Mouse (Mus musculus): ENCODE measurements at regions not wholly inside any gene's neighbourhood (a gene's known extent, or its start where the extent isn't known, plus 50 kb on each side); places are given as distances from the start of the nearest gene placed in this dataset.

DNA sequence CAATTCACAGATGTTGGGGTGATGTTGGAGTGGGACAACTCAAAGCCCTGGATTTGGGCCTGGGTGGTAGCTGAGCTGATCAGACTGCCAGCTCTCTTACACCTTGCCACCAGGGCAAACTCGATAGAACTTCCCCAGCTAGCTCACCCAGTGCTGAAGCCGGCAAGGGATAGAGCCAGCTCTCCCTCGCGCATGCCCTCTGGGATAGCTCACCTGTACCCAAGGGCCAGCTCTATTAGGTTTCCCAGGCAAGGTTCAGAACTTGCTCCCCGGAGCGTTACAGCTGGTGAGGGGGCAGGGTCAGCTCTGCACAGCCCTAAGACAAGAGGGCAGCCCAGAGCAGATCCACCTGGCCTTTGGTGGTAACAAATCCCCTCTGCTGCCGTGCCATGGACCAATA, 54.1 kb upstream of the 1700012A03Rik start:
- DNase-seq (ENCODE audit: extremely low spot score in 1 of 2, low spot score in 1 of 2), result no peak

DNA sequence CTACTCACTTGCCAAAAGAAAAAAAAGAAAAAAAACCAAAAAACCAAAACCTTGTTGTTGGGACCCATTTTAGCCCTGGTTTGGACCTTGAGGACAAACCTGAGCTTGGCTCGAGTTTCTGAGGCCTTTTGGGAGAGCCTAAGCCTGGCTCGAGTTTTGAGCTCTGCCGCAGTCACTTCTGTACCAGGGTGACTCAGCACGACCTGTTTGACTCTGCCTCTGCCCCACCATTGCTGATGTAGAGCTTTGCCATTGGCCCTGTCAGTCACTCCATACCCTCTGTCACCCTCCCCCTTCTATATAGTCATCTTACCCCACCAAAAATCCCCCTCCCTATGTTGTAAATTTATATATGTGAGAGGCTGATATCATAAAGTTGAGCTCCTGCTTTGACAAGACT, 54.8 kb upstream of the 1700012A03Rik start:
- no peak for DNase-seq (ENCODE audit: extremely low spot score in 1 of 2, low spot score in 1 of 2)

DNA sequence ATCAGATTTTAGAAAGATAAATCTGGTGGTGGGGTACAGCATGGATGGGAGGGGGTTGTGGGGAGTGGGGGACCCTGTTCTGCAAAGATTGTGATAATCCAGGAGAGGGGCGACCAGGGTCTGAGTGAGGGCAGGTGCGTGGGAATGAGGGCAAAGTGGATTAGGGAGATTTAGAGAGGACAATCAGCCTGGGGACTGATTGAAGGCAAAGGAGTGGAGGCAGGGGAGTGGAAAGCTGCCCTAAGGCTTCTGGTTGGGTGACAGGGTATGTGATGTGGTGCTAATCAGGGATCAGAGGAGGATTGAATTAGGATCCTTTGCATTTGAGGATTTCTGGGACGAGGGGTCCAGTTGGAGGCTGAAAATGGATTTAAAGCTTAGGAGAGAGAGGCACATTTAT, 64.3 kb upstream of the 1700012A03Rik start:
- no peak for DNase-seq (ENCODE audit: extremely low spot score in 1 of 2, low spot score in 1 of 2)

DNA sequence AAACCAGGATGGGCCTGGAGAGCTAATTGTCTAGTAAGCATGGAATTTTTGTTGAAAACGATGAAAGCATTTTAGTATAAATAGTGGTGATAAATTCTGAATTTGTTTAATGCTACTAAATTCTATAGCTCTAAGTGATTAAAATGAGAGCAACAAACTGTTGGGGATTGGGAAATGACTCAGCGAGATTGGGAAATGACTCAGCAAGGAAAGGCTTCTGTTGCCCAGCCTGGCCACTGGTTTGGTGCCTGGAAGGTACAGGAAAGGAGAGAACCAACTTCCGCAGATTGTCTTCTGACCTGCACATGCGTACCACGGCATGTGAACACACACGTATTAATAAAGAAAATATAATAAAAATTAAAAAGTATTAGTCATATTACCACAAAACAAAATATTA, 73.3 kb upstream of the 1700012A03Rik start:
- no peak for DNase-seq (ENCODE audit: extremely low spot score in 1 of 2, low spot score in 1 of 2)

DNA sequence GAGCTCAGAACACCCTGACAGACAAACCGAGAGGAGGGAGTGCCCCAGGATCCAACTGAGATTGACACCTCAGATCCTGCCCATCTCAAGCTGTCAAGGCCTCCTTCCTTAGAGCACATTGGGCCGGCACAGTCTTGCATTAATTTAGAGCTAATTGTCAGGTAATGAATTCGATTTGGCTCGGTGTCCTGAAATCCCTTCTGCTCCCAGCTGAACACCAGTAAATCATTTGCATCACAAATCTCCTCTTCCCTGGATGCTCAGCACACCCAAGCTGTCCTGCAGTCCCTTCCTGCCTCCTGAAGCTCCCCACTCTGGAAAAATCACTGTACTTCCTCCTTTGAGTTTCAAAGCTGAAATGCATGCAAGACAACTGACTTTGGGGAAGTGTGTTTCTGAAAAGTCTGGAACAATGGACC, 102.0 kb upstream of the 1700012A03Rik start:
- DNase-seq (ENCODE audit: extremely low spot score in 1 of 2, low spot score in 1 of 2), result no peak

DNA sequence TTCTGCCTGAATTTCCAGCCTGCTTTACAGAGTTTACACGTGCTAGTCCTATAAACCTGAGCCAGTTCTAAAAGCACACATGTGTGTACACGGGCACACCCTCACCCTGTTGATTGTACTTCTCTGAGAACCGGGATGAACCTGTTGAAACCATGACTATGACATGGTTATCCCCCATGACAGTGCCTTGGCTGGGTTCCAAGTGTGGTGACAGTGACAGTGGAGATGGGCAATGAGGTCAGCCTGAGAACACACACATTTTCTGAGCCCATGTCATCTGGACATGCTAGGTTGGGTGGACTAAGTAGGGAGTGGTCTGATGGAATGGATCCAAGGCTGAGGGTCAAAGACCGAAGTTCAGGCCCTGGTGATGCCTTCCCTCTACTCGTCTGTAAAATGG, 103.5 kb upstream of the 1700012A03Rik start:
- DNase-seq (ENCODE audit: extremely low spot score in 1 of 2, low spot score in 1 of 2), result no peak

DNA sequence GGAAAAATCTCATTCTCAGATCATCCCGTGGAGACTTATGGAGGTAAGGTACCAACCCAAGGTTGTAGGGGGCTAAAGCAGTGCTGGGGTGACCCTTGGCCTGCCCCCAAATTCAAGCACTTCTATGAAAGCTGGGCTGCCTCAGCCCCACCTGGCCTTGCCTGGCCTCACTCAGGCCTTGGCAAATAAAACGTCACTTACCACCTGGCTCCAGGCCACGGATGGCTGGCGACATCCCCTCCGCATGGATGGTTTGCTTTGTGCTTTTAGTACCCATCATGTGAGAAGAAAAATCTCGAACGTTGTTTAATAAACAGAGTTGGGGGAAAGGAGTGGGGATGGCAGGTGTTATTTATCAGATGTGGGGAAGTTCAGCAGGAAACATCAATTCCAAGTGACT, 104.7 kb upstream of the 1700012A03Rik start:
- no peak for DNase-seq (ENCODE audit: extremely low spot score in 1 of 2, low spot score in 1 of 2)

DNA sequence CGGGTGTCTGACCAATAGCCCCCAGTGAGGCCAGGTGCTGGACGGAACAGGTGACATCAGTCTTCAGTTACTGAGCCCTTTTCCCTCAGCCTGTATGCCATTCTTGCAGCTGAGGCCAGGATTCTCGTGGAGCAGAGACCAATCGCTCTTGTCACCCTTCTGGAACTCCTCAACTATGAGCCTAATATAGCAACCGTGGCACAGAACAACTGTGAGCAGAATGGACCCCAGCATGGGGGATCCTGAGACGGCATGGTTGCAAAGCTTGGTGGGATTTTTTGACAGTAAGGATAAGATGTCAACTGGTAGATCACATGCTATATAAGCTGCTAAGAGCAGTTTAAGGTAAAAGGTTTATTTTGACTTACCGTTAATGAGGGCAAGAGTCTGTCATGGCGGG, 105.5 kb upstream of the 1700012A03Rik start:
- DNase-seq (ENCODE audit: extremely low spot score in 1 of 2, low spot score in 1 of 2), result no peak

DNA sequence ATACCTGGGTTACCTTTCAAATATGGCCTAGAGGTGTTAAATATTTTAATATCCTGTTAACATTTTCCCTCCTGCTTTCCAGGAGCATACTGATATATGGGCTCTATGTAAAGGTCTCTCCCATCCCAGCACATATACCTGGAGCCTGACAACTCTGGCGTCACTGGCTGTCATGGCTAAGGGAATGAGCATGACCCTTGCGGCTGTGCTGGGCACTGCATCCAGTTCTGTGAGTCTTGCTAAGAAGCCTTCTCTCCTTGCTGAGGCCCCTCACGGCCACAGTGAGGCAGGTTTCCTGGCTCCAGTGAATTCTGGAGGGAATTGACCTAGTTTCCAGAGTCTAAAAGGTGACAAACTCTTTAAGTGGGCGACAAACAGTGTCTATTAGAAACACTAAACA, 107.3 kb upstream of the 1700012A03Rik start:
- DNase-seq (ENCODE audit: extremely low spot score in 1 of 2, low spot score in 1 of 2), result no peak

DNA sequence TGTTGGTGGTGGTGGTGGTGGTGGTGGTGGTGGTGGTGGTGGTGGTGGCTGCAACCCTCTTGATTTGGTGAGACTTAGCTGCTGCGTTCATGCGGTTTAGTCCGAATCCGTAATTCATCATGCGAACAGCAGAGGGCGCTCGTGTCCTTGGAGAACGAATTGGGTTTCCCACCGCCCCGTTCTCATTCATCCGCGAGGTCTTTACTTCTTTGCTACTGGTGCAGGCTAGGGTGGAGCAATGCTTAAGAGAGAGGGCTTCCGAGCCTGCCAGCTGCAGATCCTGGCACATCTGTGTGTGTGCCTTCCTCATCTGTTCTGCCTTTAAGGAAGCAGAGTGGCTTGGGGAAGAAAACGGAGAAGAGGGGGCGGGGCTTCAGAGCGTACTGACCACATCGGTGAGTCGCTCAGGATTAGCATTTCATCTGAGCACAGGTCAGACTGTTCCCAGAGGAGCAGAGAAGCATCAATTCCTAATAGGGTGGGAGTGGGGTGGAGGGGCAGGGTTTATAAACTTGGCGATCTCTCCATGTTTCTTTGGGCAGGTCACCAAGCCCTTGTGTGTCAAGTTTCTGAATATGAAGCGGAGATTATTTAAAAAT, 111.7 kb upstream of the 1700012A03Rik start:
- DNase-seq (ENCODE audit: extremely low spot score in 1 of 2, low spot score in 1 of 2), result peak; percentile 66 to 96

DNA sequence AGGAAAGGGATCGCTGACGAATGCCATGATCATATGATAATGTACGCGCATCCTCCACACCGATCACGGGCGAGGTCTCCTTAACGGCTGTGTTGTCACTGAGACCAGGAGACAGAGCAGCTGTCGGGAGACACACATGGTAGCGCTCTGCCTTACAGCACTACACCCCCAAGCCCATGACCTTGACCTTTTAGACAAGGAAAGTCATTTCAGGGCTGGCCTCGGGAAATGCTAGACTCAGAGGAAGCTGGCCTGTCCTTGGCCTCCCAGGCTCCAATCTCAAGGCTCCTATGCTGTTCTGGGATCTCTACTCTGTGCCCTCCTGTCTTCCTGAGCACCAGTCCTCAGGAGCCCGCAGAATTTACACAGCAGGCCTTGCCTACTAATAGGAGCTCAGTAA, 112.9 kb upstream of the 1700012A03Rik start:
- DNase-seq (ENCODE audit: extremely low spot score in 1 of 2, low spot score in 1 of 2), result no peak

DNA sequence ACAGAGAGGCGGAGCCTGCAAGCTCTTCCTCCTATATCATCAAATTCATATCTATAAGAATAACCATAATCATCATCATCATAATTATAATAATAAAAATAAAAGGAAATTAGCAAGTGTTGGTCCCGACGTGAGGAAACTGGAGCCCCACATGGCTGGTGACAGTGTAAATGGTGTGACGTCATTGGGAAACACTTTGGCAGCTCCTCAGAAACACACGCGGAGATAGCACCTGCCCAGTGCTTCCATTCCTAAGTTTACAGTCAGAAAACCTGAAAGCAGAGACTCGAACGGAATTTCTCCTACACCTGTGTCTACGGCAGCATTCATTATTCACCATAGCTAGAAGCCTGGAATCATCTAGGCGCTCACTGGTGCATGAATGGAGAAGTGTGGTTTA, 115.2 kb upstream of the 1700012A03Rik start:
- no peak for DNase-seq (ENCODE audit: extremely low spot score in 1 of 2, low spot score in 1 of 2)

DNA sequence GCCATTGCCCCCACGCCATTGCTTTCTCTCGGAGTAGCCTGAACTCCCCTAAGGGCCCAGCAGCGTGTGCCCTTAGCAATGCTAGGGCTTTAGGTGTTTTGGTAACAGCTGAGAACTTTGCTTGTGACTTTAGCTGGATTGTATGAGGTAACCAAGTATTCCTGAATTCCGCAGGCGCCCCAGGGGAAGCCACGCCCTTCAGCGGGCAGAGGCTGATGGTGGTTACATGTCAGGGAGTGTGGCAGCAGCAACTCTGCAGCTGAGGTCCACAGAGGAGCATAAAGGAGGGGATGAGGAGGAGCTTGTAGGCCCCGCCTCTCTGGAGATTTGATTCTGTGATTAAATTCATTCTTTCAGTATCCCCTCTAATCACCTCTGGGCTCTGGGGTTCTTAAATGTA, 116.1 kb upstream of the 1700012A03Rik start:
- no peak for DNase-seq (ENCODE audit: extremely low spot score in 1 of 2, low spot score in 1 of 2)

DNA sequence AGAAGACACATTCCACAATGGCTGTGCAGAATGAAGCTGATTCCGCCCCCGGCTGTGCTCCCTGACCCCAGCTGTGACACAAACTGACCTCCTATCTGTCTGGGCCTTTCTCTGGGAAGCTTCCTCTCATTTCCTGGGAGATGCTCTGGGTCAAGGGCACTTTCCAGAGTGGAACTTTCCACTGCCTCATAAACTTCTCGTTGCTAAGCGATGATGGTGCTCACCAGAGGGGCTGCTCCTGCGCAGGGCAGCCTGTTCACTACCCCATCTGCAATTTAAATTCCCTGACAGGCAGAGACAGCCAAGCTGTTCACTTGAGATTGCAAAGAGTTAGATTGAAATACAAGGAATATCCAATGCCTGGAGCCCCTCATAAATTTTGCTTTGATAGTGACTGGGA, 116.7 kb upstream of the 1700012A03Rik start:
- DNase-seq (ENCODE audit: extremely low spot score in 1 of 2, low spot score in 1 of 2), result no peak

DNA sequence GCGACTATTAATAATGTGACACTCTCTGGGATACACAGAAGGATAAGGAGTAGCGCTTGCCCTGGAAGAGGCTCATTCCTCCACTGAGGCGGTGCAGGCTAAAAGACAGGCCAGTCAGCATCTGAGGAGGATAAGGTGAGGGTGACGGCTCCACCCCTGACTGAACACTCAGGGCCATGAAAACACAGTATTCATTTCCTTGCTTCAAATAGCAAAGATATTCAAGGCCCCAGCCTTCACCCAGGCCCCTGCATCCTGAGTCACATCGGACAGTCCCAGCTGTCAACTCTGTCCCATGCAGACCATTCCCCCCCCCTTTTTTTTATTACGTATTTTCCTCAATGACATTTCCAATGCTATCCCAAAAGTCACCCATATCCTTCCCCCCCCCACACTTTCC, 118.9 kb upstream of the 1700012A03Rik start:
- no peak for DNase-seq (ENCODE audit: extremely low spot score in 1 of 2, low spot score in 1 of 2)

DNA sequence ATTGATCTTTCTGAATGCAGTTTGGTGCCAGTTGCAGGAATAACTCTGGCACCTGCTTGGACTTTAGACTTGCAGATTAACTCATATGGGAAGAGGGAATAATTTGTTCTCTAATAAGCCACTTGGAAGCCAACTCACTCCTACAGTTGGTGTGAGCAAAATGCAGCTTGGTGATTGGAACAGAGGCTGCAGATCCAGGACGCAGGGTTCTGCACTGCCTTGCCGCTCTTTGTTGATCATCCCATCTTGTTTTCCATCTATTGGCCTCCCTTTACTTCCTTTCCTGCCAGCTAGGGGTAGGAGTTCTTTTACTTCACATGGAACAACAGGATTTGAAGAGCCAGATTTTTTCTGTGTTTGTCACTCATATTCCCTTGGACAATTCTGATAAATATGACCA, 120.9 kb upstream of the 1700012A03Rik start:
- DNase-seq (ENCODE audit: extremely low spot score in 1 of 2, low spot score in 1 of 2), result no peak

DNA sequence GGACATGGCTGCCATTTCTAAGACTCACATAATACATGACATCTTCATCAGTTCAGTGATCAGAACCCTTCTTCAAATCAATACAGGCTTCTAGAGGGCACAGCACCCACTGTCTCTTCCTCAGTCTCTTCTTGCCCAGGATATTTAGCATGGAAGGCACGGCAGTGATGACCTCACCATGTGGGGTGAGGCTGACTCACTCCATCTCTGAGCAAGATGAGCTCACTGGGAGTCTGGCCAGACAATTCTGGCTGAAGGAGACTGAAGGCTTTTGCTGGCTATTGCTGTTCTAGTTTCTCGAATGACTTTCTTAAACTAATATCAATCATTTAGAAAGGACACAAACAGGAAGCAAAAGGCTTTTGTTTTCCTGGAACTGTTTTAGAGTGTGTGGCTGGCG, 122.9 kb upstream of the 1700012A03Rik start:
- peak in 1 of 2 experiments; percentile 73 for DNase-seq (ENCODE audit: extremely low spot score in 1 of 2, low spot score in 1 of 2)

DNA sequence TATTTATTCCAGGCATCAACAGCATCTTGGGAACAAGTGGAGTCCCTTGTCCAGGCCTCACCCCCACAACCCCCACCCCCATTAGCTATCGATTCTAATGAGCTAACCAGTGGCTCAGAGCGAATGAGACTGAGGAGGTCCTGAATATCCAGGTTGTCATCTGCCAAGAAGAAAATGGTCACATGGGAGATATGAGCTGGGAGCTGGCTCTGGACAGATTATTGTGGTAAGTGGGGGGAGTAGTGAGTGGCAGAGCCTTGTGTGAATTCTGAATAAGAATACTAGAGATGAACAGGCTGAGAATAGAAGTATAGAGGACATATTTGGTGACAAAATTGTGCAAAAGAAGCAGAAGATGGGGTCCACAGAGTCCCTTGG, 125.4 kb upstream of the 1700012A03Rik start:
- no peak for DNase-seq (ENCODE audit: extremely low spot score in 1 of 2, low spot score in 1 of 2)

DNA sequence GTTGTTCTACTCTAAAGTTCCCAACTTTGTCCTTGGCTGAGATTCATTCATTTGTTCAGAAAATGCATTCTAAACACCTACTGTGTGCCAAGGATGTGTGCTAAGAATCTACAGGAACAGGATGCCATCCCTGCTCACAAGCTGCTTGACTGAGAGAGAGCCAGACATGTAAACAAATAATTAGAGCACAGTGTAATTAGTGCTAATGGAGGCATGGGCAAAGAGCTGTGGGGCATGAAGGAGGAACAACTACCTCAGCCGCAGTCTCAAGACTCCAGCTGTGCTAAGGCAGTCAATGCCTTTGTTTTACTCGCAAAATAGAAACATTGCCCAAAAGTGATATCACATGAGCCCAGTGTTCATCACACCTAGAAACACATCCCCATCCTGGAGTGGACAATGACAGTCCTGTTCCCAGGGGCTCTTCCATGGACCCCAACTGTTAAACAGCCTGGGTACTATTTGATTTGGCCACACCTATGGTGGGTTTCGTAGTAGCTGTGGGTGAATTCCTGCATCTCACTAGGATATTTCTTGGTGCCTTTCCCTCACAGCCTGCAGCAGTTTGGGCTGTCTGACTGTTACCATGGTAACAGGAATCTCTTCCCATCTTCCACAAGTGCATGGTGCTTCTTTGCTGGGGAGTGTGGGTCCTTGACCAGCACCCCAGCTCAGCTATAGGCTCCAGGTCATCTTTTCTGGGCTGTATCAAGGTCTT, 125.9 kb upstream of the 1700012A03Rik start:
- DNase-seq (ENCODE audit: extremely low spot score in 1 of 2, low spot score in 1 of 2), result no peak

DNA sequence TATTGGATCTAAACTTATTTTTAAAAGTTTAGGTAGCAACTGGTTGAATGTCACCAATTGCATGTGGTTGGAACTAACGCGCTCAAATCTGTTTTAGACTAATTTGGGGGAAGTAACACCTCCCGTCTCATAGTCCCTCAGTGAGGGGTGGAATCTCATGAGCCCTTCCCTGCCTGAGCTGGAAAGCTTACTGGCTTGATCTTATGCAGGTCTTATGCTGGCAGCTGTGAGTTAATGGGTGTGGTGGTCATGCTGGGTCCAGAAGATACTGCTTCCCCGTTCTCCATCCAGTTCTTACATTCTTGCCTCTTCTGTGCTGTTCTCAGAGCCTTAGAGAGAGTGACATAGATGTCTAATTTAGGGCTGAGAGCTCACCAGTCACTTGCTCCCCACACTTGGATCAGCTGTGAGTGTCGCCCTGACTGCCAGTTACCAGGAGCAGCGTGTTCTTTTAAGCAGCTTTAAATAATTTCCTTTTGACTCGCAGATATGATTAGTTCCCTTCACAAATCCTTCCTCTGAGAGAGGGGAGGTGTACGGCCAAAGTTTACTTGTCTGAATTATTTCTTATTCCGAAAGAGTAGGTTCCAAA, 128.4 kb upstream of the 1700012A03Rik start:
- no peak for DNase-seq (ENCODE audit: extremely low spot score in 1 of 2, low spot score in 1 of 2)

DNA sequence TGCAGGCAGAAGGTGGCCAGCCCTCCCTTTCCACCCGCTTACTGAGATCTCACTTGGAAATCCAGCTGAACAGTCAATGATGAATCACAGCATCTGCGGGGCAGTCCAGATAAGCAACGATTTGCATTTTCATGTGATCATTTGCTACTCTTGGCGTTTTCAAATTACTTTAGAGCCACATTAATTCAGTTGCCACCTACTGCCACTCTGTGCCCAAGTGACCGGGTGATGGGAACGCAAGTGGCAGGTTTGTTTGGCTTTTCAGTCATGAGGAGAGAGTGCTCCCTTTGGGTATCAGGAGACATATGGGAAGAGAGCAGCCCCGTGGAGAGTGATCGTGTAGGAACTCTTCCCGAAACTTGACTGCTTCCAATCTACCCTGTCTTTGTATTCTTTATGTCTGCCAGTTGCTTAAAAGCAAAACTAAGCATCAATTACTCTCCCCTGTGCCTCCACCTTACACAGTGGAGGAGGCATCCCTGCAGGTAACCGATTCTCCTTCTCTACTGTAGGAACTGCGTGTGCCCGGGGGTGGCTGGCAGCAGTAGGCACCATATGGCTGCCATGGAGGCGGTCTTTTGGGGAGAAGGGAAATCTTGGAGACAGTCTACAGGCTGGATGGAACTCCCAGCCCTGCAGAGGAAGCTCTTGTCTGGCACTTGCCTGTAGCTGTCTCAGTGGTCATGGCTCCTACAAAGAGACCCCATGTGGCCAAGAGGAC, 132.5 kb upstream of the 1700012A03Rik start:
- DNase-seq (ENCODE audit: extremely low spot score in 1 of 2, low spot score in 1 of 2), result peak; percentile 67 to 85

DNA sequence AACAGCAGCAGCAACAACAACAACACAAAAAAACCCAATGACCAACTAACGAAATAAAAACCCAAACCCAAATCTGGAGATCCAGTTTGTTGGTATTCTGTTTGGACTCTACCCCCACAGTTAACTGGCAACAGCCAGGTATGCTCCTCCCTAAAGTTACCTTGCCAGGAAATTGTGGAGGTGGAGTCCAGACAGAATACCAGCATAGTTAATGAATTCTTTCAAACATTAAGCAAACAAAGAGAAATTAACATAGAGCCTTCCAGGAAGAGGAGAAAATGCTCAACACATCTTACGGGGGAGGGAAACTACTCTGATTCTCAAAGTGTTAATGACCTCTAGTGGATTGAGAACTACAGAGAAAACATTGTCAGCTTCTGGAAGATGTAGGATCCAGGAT, 148.3 kb upstream of the 1700012A03Rik start:
- no peak for DNase-seq (ENCODE audit: extremely low spot score in 1 of 2, low spot score in 1 of 2)

Measured in frontal cortex, adult 2 months (tissue).